Mouse (Mus musculus) C2C12 (cell line): ENCODE measurements at regions not wholly inside any gene's neighbourhood (a gene's known extent, or its start where the extent isn't known, plus 50 kb on each side); places are given as distances from the start of the nearest gene placed in this dataset.

Experiments used
- H3K27me3 ChIP-seq: one replicate; pipeline ENCODE4 v1.6.1; 2011; ENCODE audit not compliant: control insufficient read depth, insufficient read depth, insufficient read length
- H3K36me3 ChIP-seq: one replicate; pipeline ENCODE4 v1.6.1; 2011; ENCODE audit not compliant: control insufficient read depth, insufficient read depth
- H3K4me3 ChIP-seq: one replicate; pipeline ENCODE4 v1.5.1; 2011; ENCODE audit warnings: mild to moderate bottlenecking, control low read depth; ENCODE audit not compliant: poor library complexity, insufficient read depth, severe bottlenecking
- H3K79me2 ChIP-seq: one replicate; pipeline ENCODE4 v1.6.1; 2011; ENCODE audit not compliant: control insufficient read depth, insufficient read depth
- H3K79me3 ChIP-seq: one replicate; pipeline ENCODE4 v1.6.1; 2011; ENCODE audit warnings: low read depth, control low read depth
- H3ac ChIP-seq: one replicate; pipeline ENCODE3; 2011; ENCODE audit warnings: low read depth; ENCODE audit not compliant: control insufficient read depth, insufficient read length
- CEBPB ChIP-seq: IDR thresholded peaks from one replicate; pipeline ENCODE4 v1.6.1; 2011; ENCODE audit warnings: low read depth, mild to moderate bottlenecking, control low read depth, moderate library complexity
- CTCF ChIP-seq: IDR thresholded peaks from one replicate; pipeline ENCODE4 v1.5.1; 2011; ENCODE audit not compliant: control insufficient read depth, insufficient read depth, insufficient read length
- FOSL1 ChIP-seq: IDR thresholded peaks from one replicate; pipeline ENCODE4 v1.8.0; 2011; ENCODE audit warnings: mild to moderate bottlenecking, low read length; ENCODE audit not compliant: poor library complexity, insufficient read depth, severe bottlenecking
- MAX ChIP-seq: IDR thresholded peaks from one replicate; pipeline ENCODE4 v1.6.1; 2011; ENCODE audit warnings: mild to moderate bottlenecking, control low read depth
- MYOD1 ChIP-seq: IDR thresholded peaks from one replicate; pipeline ENCODE4 v1.6.1; 2011; ENCODE audit warnings: low read depth; ENCODE audit not compliant: control insufficient read depth, insufficient read length
- MYOG ChIP-seq: IDR thresholded peaks from one replicate; pipeline ENCODE4 v1.6.1; 2011; ENCODE audit not compliant: control insufficient read depth, insufficient read length; ENCODE audit errors: extremely low read depth
- USF1 ChIP-seq: IDR thresholded peaks from one replicate; pipeline ENCODE4 v1.6.1; 2011; ENCODE audit warnings: low read depth, mild to moderate bottlenecking, control low read depth, moderate library complexity

DNA sequence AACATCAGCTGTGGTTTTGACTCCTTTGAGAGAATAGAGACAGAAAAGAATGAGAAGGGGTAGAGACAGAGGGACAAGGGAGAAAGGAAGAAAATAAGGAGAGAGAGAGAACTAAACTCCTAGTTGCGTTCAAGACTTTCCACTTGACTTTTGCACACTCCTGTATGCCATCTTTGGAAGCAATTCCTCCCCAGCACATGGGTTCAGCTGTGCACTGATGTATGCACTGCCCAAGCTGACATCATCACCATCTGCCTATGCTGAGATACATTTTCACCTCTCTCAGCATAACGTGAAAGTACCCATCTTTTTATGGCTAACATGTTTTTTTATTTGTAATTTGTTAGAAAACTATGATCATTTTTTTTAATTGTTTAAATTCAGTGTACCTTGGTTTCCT, 214.2 kb upstream of the Robo2 start:
- TF ChIP-seq CTCF (no peak), CEBPB (no peak), FOSL1 (no peak)
- no peaks in the 10 kb centered on the region for H3K27me3 ChIP-seq
- H3K79me2 ChIP-seq: no peaks in the 10 kb centered on the region
- no peak overlapping the region for H3ac ChIP-seq
- H3K36me3 ChIP-seq: no peaks in the 10 kb centered on the region
- no peak overlapping the region for H3K4me3 ChIP-seq
- H3K79me3 ChIP-seq: no peaks in the 10 kb centered on the region

DNA sequence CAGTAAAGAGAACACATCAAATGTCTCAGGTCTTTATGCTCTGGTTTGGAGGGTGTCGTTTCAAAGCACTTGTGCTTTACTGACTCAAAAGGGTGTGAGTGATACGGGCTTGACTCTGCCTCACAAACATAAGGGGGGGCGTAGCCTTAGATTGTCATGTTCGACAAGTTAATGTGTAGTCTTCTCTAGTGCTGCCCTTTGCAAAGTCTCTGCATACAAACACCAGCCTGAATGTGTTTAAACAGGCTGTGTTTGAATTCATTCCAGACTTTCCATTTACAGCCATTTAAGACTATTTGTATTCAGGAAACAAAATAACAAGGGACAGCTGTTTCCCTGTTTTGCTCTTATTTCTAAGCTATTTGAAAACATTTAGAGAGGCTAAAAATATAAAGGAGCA, 200.4 kb upstream of the Robo2 start:
- H3K4me3 ChIP-seq: no peak overlapping the region
- no peaks in the 10 kb centered on the region for H3K79me3 ChIP-seq
- no peaks in the 10 kb centered on the region for H3K27me3 ChIP-seq
- no peak overlapping the region for H3ac ChIP-seq
- no peaks in the 10 kb centered on the region for H3K79me2 ChIP-seq
- TF ChIP-seq CTCF (no peak), MYOD1 (no peak), USF1 (no peak), FOSL1 (no peak), CEBPB (no peak), MAX (no peak), MYOG (no peak)
- no peaks in the 10 kb centered on the region for H3K36me3 ChIP-seq

DNA sequence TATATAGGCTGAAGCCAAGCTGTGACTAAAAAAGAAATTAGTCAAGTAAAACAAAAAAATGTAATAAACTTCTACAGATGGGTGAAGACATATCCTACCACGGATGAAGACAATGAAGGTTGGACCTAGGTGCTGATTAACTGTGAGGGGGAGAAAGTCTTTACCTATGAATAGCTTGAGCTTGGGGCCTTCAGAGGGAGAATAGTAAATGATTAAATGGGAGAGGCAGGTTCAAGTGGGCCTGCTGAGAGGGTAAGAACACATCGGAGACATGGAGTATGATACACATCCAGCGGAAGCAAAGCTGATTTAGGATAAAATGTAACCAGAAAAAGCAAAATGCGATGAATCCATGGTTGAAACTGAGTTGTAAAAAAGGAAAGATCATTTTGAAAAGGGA, 197.9 kb upstream of the Robo2 start:
- TF ChIP-seq CTCF: no peak
- no peak for TF ChIP-seq MYOD1
- no peak for TF ChIP-seq FOSL1
- TF ChIP-seq CEBPB: no peak
- TF ChIP-seq MAX: no peak
- no peak for TF ChIP-seq MYOG
- TF ChIP-seq USF1: no peak
- H3K4me3 ChIP-seq: no peak overlapping the region
- no peaks in the 10 kb centered on the region for H3K27me3 ChIP-seq
- no peaks in the 10 kb centered on the region for H3K36me3 ChIP-seq
- no peaks in the 10 kb centered on the region for H3K79me2 ChIP-seq
- no peak overlapping the region for H3ac ChIP-seq
- H3K79me3 ChIP-seq: no peaks in the 10 kb centered on the region

DNA sequence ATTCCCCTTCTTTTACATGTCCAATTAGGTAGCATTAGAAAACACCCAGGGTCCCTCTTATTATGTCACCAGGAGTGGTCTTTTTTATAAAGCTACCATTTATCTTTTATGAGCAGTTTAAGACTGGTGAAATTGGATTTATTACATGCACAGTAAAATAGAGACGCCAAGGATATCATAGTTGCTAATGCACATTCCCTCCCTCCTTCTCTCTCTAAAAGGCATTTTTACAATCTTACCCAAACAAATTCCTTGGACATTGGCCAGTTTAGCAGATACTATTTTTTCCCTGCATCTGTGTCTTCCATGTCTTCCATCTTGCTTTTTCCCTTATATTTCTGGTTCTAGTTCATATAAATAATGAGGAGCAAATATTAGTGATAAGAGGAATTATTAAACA, 186.7 kb upstream of the Robo2 start:
- no peak overlapping the region for H3K4me3 ChIP-seq
- H3K27me3 ChIP-seq: no peaks in the 10 kb centered on the region
- H3K79me3 ChIP-seq: no peaks in the 10 kb centered on the region
- H3ac ChIP-seq: no peak overlapping the region
- H3K79me2 ChIP-seq: no peaks in the 10 kb centered on the region
- TF ChIP-seq MAX (no peak), MYOD1 (no peak), FOSL1 (no peak), CTCF (no peak), CEBPB (no peak), USF1 (no peak), MYOG (no peak)
- no peaks in the 10 kb centered on the region for H3K36me3 ChIP-seq

DNA sequence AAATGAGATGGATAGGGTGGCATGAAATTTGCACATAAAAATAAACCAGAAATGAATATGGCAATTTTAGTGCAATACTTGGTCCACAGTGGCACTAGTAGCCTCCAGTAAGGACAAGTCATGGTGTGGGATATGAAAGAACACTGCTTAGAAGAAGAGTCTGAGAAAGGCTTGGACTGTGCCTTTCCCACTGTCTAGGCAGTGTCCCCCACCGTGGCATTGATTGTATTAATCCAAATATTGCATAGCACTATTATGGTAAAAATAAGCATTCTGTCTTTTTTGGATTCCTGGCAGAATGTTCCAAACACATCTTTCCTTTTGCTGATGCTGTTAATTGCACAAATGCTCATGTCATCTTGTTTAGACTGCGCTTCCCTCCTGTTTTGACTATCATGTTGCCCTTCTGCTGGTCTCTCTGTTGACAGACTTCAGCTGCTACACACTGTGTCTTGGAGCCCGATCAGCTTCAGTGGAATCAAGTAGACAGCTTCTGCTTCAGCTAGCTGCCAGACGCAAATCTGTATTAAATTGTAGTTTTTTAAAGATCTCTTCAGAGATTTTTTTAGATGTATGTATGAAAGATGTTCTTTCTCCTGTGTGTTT, 186.2 kb upstream of the Robo2 start:
- H3K79me2 ChIP-seq: no peaks in the 10 kb centered on the region
- no peaks in the 10 kb centered on the region for H3K27me3 ChIP-seq
- no peak for TF ChIP-seq MYOD1
- TF ChIP-seq USF1: no peak
- TF ChIP-seq CEBPB: no peak
- TF ChIP-seq MAX: no peak
- TF ChIP-seq MYOG: no peak
- no peak for TF ChIP-seq CTCF
- no peak for TF ChIP-seq FOSL1
- H3K4me3 ChIP-seq: no peak overlapping the region
- no peaks in the 10 kb centered on the region for H3K79me3 ChIP-seq
- no peaks in the 10 kb centered on the region for H3K36me3 ChIP-seq
- no peak overlapping the region for H3ac ChIP-seq

DNA sequence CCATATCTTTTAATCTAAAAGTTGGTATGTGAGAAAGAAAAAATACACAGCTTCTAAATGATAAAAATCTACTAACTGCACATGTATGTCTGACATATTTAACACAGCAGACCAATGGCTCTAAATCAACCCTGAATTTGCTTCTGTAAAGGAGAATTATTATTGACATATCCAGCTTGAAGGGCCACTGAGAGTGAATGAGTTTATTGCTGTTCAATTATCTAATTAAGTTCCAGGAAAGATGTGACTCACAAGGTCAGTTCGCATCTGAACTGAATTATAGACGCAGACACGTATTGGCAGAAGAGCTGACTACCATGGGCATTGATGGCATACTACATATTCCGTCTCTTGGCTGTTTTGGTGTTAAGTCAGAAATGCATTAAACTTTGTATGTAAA, 180.3 kb upstream of the Robo2 start:
- no peak overlapping the region for H3ac ChIP-seq
- H3K79me2 ChIP-seq: no peaks in the 10 kb centered on the region
- H3K4me3 ChIP-seq: no peak overlapping the region
- H3K27me3 ChIP-seq: no peaks in the 10 kb centered on the region
- no peaks in the 10 kb centered on the region for H3K79me3 ChIP-seq
- TF ChIP-seq MYOD1 (no peak), USF1 (no peak), CTCF (no peak), FOSL1 (no peak), CEBPB (no peak), MAX (no peak), MYOG (no peak)
- no peaks in the 10 kb centered on the region for H3K36me3 ChIP-seq
